Mouse (Mus musculus): Measurements from ENCODE around the gene Ptpn1. TPM values are rescaled to one million over a fixed set of nuclear protein-coding genes. Genes with fewer than 3 reads are reported as not detected.
A peak's percentile ranks its signal among the peaks of the same experiment; 100 is the strongest.

Gene Ptpn1
- total and polyA plus RNA-seq, 3 experiments = 69.8 to 131 (median 77.6) TPM

- TF ChIP-seq ETS1 (conservative IDR thresholded peaks at IDR 0.05; ENCODE audit: low read depth, low read length) = no peak
These were observed 28.5 kb upstream of the Ptpn1 start (continued) for GRCm38 (mm10) chr2:167903242-167903952.

GRCm38 (mm10) chr2:167904621-167905367, 27.1 kb upstream of the Ptpn1 start:
- in situ Hi-C loops (cut with MboI; ENCODE audit: low pct_ligation_motif_present, low pct_unique_long_range_greater_than_20kb, low sequenced_read_pairs) = loop anchor here (10.0 kb wide), 2 partner anchors 60 to 370 kb away; partner anchors contain the start of gene Snai1

GRCm38 (mm10) chr2:167905561-167905960, 26.3 kb upstream of the Ptpn1 start:
- in situ Hi-C loops (cut with MboI; ENCODE audit: low pct_ligation_motif_present, low pct_unique_long_range_greater_than_20kb, low sequenced_read_pairs) = loop anchor here (10.0 kb wide), 2 partner anchors 59 to 371 kb away; partner anchors contain the start of gene Snai1
- peaks cover 14 to 42% of the 10 kb centered on the region in 2 experiments; a peak in 3 of 4 replicates for H3K4me1 ChIP-seq (ENCODE audit: control insufficient read depth in 1 of 2, insufficient read depth in 2 of 2)
- H3K36me3 ChIP-seq (replicated peaks in 1 of 2; ENCODE audit: control insufficient read depth in 1 of 2, insufficient read depth in 1 of 2, low read length in 1 of 2) = no peaks in the 10 kb centered on the region

More at GRCm38 (mm10) chr2:167904621-167905367, 27.1 kb upstream of the Ptpn1 start:
- H3K4me2 ChIP-seq (ENCODE audit: insufficient read depth, low read depth, poor library complexity, severe bottlenecking) = no peak overlapping the region
- dilution Hi-C loops (cut with MboI; ENCODE audit: extremely low pct_ligation_motif_present, extremely low pct_unique_long_range_greater_than_20kb, low sequenced_read_pairs) = no loop called here
- H3K36me3 ChIP-seq (replicated peaks in 1 of 2; ENCODE audit: control insufficient read depth in 1 of 2, insufficient read depth in 1 of 2, low read length in 1 of 2) = no peaks in the 10 kb centered on the region
- H3K9me3 ChIP-seq (replicated peaks; ENCODE audit: low read length) = peaks cover 3% of the 10 kb centered on the region
- no peak for DNase-seq (ENCODE audit: extremely low read depth)
- H3K27me3 ChIP-seq (replicated peaks) = peaks cover 4% of the 10 kb centered on the region
- TF ChIP-seq UBTF (IDR thresholded peaks at IDR 0.05; ENCODE audit: low read depth, low read length) (no peak), SMC3 (IDR thresholded peaks at IDR 0.05; ENCODE audit: low read depth, low read length) (peak; percentile 32), CHD1 (IDR thresholded peaks at IDR 0.05; ENCODE audit: low read depth, low read length) (no peak), USF2 (conservative IDR thresholded peaks at IDR 0.05; ENCODE audit: low read depth, low read length) (no peak), ZC3H11A (IDR thresholded peaks at IDR 0.05; ENCODE audit: low read depth, low read length) (no peak), CTCF (conservative IDR thresholded peaks at IDR 0.05 in 1 of 2, IDR thresholded peaks at IDR 0.05 in 1 of 2; ENCODE audit: low read depth in 2 of 2, low read length in 2 of 2) (peak; percentile 25 to 31; a peak in 2 of 4 replicates), RAD21 (IDR thresholded peaks at IDR 0.05; ENCODE audit: low read depth, low read length) (peak; percentile 24)
- no peaks in the 10 kb centered on the region for H3K79me2 ChIP-seq (replicated peaks; ENCODE audit: control insufficient read depth, extremely low read depth, insufficient read depth, poor library complexity, severe bottlenecking)
- no peak overlapping the region for H3K4me3 ChIP-seq (replicated peaks in 1 of 3; ENCODE audit: low read depth in 2 of 3, low read length in 2 of 3, poor library complexity in 1 of 3)
- no peak overlapping the region for H3K27ac ChIP-seq (ENCODE audit: insufficient read depth, low read depth)
- H3K4me1 ChIP-seq (ENCODE audit: control insufficient read depth in 1 of 2, insufficient read depth in 2 of 2) = peaks cover 7 to 35% of the 10 kb centered on the region in 2 experiments; a peak in 3 of 4 replicates
- H3K9ac ChIP-seq (ENCODE audit: insufficient read depth, low read depth) = no peak overlapping the region

More at GRCm38 (mm10) chr2:167905561-167905960, 26.3 kb upstream of the Ptpn1 start:
- H3K9me3 ChIP-seq (replicated peaks; ENCODE audit: low read length) = peaks cover 4% of the 10 kb centered on the region
- TF ChIP-seq IRF4 (IDR thresholded peaks at IDR 0.05; ENCODE audit: low read depth, low read length) = no peak
- no peak for TF ChIP-seq SMC3 (IDR thresholded peaks at IDR 0.05; ENCODE audit: low read depth, low read length)
- no peak for TF ChIP-seq MAX (IDR thresholded peaks at IDR 0.05; ENCODE audit: low read length)
- TF ChIP-seq TBP (conservative IDR thresholded peaks at IDR 0.05; ENCODE audit: low read depth, low read length) = no peak
- TF ChIP-seq CHD1 (IDR thresholded peaks at IDR 0.05; ENCODE audit: low read depth, low read length) = no peak
- no peak for TF ChIP-seq MYC (IDR thresholded peaks at IDR 0.05; ENCODE audit: low read depth, low read length)
- TF ChIP-seq RAD21 (IDR thresholded peaks at IDR 0.05; ENCODE audit: low read depth, low read length) = no peak
- TF ChIP-seq UBTF (IDR thresholded peaks at IDR 0.05; ENCODE audit: low read depth, low read length) = no peak
- no peak for TF ChIP-seq CTCF (conservative IDR thresholded peaks at IDR 0.05 in 1 of 2, IDR thresholded peaks at IDR 0.05 in 1 of 2; ENCODE audit: low read depth in 2 of 2, low read length in 2 of 2)
- TF ChIP-seq MXI1 (IDR thresholded peaks at IDR 0.05; ENCODE audit: low read depth, low read length) = no peak
- no peak for TF ChIP-seq BHLHE40 (IDR thresholded peaks at IDR 0.05; ENCODE audit: low read depth, low read length)
- no peak for TF ChIP-seq USF1 (IDR thresholded peaks at IDR 0.05; ENCODE audit: low read depth, low read length)
- TF ChIP-seq ELF1 (IDR thresholded peaks at IDR 0.05; ENCODE audit: low read depth, low read length) = no peak
- no peak for TF ChIP-seq MAZ (IDR thresholded peaks at IDR 0.05; ENCODE audit: low read depth, low read length)
- TF ChIP-seq ZNF384 (IDR thresholded peaks at IDR 0.05; ENCODE audit: low read depth, low read length) = no peak
- no peak for TF ChIP-seq MAFK (IDR thresholded peaks at IDR 0.05; ENCODE audit: insufficient replicate concordance, low read length)
- TF ChIP-seq TCF12 (IDR thresholded peaks at IDR 0.05; ENCODE audit: low read depth, low read length) = no peak
- no peak for TF ChIP-seq PAX5 (IDR thresholded peaks at IDR 0.05; ENCODE audit: low read length)
- TF ChIP-seq JUND (conservative IDR thresholded peaks at IDR 0.05; ENCODE audit: low read depth, low read length) = no peak
- TF ChIP-seq ETS1 (conservative IDR thresholded peaks at IDR 0.05; ENCODE audit: low read depth, low read length) = no peak
- no peak for DNase-seq (ENCODE audit: extremely low read depth)
- H3K27me3 ChIP-seq (replicated peaks) = peaks cover 2% of the 10 kb centered on the region
- H3K9ac ChIP-seq (ENCODE audit: insufficient read depth, low read depth) = no peak overlapping the region
- no peak overlapping the region for H3K27ac ChIP-seq (ENCODE audit: insufficient read depth, low read depth)
- H3K4me2 ChIP-seq (ENCODE audit: insufficient read depth, low read depth, poor library complexity, severe bottlenecking) = no peak overlapping the region
- no peak overlapping the region for H3K4me3 ChIP-seq (replicated peaks in 1 of 3; ENCODE audit: low read depth in 2 of 3, low read length in 2 of 3, poor library complexity in 1 of 3)
- dilution Hi-C loops (cut with MboI; ENCODE audit: extremely low pct_ligation_motif_present, extremely low pct_unique_long_range_greater_than_20kb, low sequenced_read_pairs) = no loop called here
- no peaks in the 10 kb centered on the region for H3K79me2 ChIP-seq (replicated peaks; ENCODE audit: control insufficient read depth, extremely low read depth, insufficient read depth, poor library complexity, severe bottlenecking)

Measured in CH12.LX (cell line).